Mouse (Mus musculus): Measurements from ENCODE around the gene Ugt1a10. TPM values are rescaled to one million over a fixed set of nuclear protein-coding genes. Genes with fewer than 3 reads are reported as not detected.
"Not testable (repeated sequence)": the region's sequence is repeated elsewhere in the genome, so short reads cannot be mapped to it uniquely, and the experiment has no call there.

Gene Ugt1a10
- total RNA-seq, 2 experiments from 2014 or later = not detected

GRCm38 (mm10) chr1:88094270-88094676 lies 39.1 kb downstream of the Ugt1a10 start:
- not testable (repeated sequence) for DNase-seq (ENCODE audit: low spot score in 2 of 2)

DNA sequence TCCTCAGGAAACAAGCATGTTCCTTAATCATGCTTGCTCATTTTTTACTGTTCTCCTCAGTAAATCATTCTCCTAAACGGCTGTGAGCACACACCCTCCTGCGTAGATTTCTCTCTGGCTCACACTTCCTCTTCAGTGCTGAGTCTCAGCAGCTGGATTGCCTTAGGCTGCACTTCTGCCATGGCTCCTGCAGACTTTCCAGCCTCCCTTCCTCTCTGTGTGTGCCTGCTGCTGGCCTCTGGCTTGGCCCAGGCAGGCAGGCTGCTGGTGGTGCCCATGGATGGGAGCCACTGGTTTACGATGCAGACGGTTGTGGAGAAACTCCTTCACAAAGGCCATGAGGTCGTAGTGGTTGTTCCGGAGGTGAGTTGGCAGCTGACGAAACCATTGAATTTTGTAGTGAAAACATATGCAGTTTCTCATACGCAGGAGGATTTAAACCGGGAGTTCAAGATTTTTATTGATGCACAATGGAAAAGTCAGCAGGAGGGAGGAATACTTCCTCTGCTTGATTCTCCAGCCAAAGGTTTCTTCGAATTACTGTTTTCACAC lies 39.8 kb downstream of the Ugt1a10 start, which contains the start of gene Ugt1a7c:
Gene Ugt1a7c (plus strand): TSS at position 122 of the 552 bp plus-strand sequence.
- peak in 1 of 2 experiments; percentile 26 for DNase-seq (ENCODE audit: low spot score in 2 of 2)

DNA sequence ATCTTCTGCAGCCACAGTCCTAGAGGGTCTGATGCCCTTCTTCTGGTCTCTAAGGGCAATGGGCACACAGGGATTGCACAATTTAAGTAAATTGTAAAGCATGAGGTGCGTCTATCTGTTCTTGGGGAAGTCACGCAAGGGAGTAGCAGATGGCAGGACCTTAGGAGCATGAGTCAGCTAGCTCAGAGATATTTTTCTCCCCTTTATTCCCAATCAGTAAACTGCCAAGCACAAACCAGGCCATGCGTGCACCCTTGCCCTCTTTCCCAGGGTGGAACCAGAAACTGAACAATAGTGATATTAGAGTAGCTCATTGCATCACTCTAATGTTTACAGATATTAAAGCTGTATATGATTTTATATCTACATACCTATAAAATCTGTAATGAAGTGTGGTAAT lies 43.4 kb downstream of the Ugt1a10 start:
- DNase-seq (ENCODE audit: low spot score in 2 of 2) = not testable (repeated sequence)

GRCm38 (mm10) chr1:88099691-88100090 lies 44.5 kb downstream of the Ugt1a10 start:
- DNase-seq (ENCODE audit: low spot score in 2 of 2) = not testable (repeated sequence)

DNA sequence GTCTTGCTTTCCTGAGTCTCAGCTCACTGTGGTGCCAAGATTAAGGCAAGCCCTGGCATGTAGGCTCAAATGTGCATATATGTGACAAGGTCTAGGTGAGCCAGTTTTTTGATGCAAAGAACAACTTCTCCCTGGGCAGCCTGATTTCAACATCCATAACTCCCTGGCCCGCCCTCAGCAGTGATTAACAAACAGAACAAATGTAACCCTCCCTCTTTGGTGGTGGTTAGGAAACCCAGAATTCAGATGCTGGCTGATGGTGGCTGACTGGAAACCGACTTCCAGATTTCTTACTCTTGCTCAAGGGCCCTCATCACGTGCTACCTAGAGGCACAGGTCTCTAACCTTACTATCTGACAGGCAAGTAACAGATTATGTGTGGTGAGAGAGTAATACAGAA lies 47.8 kb downstream of the Ugt1a10 start, which contains the start of gene Ugt1a6b:
Gene Ugt1a6b (plus strand): TSS at position 234 of the 400 bp plus-strand sequence.
- not testable (repeated sequence) for DNase-seq (ENCODE audit: low spot score in 2 of 2)

DNA sequence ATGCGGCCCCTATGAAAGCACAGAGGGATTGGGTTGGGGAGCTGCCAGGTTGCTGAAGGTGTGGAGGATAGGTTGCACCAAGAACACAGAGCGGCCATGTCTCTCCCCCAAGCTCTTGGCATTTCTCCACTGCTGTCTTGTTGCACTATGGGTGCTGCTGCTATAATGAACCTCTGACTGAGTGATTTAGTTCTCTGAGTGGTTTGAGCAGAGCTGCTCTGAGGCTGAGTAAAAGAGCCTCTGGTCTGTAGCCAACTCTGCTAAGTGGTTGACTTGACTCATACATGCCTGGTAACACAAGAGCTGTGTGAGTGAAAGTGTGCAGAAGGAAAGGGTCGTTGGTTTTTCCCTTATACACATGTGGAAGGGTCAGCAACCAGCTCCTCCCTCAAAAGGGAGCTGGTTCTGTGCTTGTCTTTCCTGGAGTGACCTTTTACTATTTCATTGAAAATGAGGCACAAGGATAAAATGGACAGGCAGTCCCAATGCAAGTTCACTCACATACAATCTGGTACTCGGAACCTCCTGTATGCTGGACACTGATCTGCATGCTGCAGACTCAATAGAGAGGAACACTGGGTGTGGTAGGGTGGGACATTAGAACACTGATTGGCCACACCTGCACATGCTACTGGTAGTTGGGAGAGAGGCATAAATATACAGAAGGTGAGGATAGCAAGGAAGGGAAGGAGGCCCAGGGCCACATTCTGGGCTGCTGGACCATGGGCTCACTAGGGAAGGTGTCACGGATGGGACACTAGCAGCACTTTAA lies 48.7 kb downstream of the Ugt1a10 start:
- DNase-seq (ENCODE audit: low spot score in 2 of 2) = not testable (repeated sequence)

- no peak for DNase-seq (ENCODE audit: low spot score in 2 of 2)
These were observed 49.7 kb downstream of the Ugt1a10 start for GRCm38 (mm10) chr1:88104667-88105430.

GRCm38 (mm10) chr1:88105656-88106055 lies 50.5 kb downstream of the Ugt1a10 start:
- no peak for DNase-seq (ENCODE audit: low spot score in 2 of 2)

- not testable (repeated sequence) for DNase-seq (ENCODE audit: low spot score in 2 of 2)
These were observed 53.9 kb downstream of the Ugt1a10 start for GRCm38 (mm10) chr1:88109027-88109557.

DNA sequence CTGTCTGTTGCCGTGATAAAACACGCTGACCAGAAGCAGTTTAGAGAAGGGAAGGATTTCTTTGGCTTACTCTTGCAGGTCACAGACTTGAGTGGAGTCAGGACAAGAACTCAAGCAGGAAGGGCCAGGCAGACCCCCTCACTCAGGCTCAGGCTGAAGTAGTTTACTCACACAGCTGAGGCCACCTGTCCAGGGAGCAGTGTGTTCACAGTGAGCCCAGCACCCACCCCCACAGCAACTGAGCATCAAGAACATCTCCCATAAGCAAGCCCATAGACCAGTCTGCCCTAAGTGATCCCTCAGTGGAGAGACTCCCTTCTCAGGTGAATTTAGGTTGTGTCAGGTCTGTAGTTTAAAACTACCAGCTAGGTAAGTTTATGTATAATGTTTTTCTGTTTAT lies 54.4 kb downstream of the Ugt1a10 start:
- DNase-seq (ENCODE audit: low spot score in 2 of 2) = not testable (repeated sequence)

- not testable (repeated sequence) for DNase-seq (ENCODE audit: low spot score in 2 of 2)
These were observed 57.6 kb downstream of the Ugt1a10 start for GRCm38 (mm10) chr1:88112769-88113168.

DNA sequence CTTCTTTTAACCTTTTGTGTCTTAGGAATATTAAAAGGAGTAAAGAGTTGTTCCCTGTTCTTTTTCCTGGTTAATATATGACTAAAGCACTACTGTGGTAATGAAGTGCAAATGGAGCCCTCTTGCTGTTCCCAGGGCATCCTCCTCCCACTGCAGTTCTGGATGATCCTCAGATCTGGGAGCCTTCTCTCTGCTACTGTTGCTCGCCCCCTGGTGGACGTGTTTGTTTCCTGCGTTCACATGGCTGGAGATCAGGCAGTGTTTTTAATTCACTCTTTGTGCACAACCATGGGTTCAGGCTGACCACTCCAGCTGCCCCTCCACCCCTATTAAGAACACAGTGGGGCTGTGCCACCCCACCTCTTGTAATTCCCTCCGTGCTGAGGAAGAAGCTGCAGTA lies 65.4 kb downstream of the Ugt1a10 start:
- DNase-seq (ENCODE audit: low spot score in 2 of 2) = not testable (repeated sequence)

GRCm38 (mm10) chr1:88121521-88121920 lies 66.3 kb downstream of the Ugt1a10 start:
- DNase-seq (ENCODE audit: low spot score in 2 of 2) = not testable (repeated sequence)

GRCm38 (mm10) chr1:88125827-88126360 lies 70.7 kb downstream of the Ugt1a10 start:
- not testable (repeated sequence) for DNase-seq (ENCODE audit: low spot score in 2 of 2)

DNA sequence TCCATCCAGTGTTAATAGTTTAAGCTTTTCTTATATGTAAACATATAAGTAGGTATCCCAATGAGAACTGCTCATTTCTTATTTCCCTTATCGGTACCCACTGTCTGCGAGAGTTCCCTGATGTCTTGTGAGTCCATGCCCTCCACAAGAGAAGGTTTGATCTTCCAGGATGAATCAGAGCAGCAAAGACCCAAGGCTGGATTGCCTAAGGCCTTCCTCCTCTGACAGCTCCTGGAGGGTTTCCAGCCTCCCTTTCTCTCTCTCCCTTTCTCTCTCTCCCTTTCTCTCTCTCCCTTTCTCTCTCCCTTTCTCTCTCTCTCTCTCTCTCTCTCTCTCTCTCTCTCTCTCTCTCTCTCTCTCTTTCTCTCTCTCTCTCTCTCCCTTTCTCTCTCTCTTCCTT lies 73.9 kb downstream of the Ugt1a10 start:
- not testable (repeated sequence) for DNase-seq (ENCODE audit: low spot score in 2 of 2)

- not testable (repeated sequence) for DNase-seq (ENCODE audit: low spot score in 2 of 2)
These were observed 75.0 kb downstream of the Ugt1a10 start for GRCm38 (mm10) chr1:88130223-88130622.

GRCm38 (mm10) chr1:88133908-88134456 lies 78.8 kb downstream of the Ugt1a10 start:
- no peak for DNase-seq (ENCODE audit: low spot score in 2 of 2)

DNA sequence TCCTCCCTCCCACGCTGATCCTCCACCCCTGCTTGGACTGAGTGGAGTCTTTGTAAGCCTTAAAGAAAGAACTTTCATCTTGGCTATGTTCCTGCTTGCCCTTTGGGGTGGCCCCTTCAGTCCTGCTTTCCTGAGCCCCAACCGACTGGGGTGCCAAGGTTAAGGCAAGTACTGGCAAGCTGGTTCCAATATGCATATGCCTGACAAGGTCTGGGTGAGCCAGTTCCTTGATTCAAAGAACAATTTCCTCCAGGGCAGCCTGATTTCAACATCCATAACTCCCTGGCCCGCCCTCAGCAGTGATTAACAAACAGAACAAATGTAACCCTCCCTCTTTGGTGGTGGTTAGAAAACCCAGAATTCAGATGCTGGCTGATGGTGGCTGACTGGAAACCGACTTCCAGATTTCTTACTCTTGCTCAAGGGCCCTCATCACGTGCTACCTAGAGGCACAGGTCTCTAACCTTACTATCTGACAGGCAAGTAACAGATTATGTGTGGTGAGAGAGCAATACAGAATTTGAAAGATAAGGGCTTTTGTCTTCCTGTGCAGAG lies 79.3 kb downstream of the Ugt1a10 start, which contains the start of gene Ugt1a6a:
Gene Ugt1a6a (plus strand): TSS at position 353 of the 555 bp plus-strand sequence.
- peak in 1 of 2 experiments; percentile 8 for DNase-seq (ENCODE audit: low spot score in 2 of 2)

- not testable (repeated sequence) for DNase-seq (ENCODE audit: low spot score in 2 of 2)
These were observed 80.2 kb downstream of the Ugt1a10 start for GRCm38 (mm10) chr1:88135229-88135904.

DNA sequence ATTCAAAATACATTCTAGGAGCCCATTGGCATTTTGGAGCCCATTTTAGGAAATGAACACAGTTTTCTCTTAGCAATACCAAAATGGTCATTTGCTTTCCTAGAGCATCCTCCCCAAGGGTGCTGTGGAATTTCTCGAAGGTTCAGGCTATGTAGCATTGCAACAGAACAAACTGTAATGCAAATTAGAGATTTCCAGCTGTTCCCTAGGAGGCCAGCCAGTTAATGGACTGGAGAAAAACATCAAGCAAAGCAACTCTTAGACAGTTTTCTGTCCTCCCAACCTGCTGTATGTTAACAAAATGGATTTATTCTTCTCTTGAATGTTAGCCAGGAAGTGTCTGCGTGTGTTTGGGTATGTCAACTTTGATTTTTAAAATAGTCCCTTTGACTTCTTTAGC lies 81.5 kb downstream of the Ugt1a10 start:
- DNase-seq (ENCODE audit: low spot score in 2 of 2) = no peak
